Mouse (Mus musculus) ES-Bruce4 (cell line): ENCODE measurements around the gene Col4a2.

Source experiments
- CTCF ChIP-seq: IDR thresholded peaks from one replicate; pipeline ENCODE4 v1.8.1; 2011; ENCODE audit warnings: low read depth, low read length
- POLR2A ChIP-seq: IDR thresholded peaks from one replicate; pipeline ENCODE4 v1.8.1; 2011; ENCODE audit warnings: low read length; ENCODE audit not compliant: insufficient read depth

DNA sequence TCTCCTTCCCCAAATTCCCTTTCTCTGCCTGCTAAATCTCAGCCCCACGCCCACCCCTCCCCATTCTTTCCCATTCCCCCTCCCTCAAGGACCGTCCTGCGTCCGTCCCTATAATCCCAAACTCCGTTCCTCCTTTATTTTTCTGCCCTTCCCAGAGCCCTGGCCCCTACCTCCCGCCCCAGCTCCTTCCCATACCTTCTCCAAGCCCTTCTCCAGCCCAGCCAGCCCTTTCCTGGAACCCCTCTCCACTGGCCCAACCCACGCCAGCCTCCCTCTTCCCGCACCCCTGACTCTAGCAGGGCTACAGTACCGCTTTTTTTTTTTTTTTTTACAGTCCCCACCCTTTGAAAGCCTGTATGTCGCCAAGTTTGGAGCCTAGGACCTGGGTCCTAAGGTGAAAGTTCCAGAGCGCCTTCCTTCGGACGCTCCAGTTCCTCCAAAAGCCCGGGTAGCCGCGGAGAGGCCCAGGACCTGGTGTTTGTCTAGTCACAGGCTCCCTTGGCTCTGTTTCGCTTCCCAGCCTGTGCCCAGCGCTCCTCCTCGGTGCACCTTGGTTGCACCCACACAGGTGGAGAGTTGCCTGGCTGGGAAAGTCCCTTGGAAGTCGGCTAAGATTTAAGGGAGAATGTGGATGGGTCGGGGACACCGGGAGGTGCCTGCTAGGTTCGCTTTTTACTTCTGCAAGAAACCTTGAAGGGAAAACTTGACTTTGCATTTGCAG, 166.4 kb downstream of the Col4a2 start:
- no peak for TF ChIP-seq CTCF
- TF ChIP-seq POLR2A: no peak
